17 mouse cellular contexts compared by ENCODE assay signal in the genomic region with DNA sequence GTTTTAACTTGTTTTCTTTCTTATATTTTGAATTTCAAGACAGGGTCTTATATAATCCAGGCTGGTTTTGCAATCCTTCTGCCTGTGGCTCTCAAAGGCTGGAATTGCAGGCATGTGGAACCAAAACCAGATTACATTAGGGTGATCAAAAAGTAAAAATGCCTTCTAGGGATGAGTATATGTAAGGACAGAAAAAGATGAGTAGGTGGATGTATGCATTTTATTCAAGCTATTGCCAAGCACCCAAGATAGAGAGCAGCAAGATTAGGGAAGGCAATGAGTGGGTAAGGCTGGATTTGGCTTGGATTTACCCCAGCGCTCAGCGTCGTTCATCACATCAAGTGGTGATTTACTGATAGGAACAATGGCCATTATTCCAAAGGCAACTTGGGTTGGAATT.
"Had no signal": no experiment of that assay in that cellular context is flagged by ENCODE, and none has a peak within 500 bp of the region (broad histone marks: within the 10 kb centered on the region; RNA-seq: fewer than 3 reads in every experiment).

No protein-coding gene starts in this region.

- H3K4me3 ChIP-seq: midbrain, embryonic 10.5 days; myocyte; neural tube, embryonic 13.5 days; neural tube, embryonic 15.5 days had no signal

- H3K27ac ChIP-seq: midbrain, embryonic 10.5 days; neural tube, embryonic 13.5 days; neural tube, embryonic 15.5 days had no signal

- DNase-seq: lung, adult 18-20 months; lung, embryonic 14.5 days; lung, postnatal 10 days; lung, postnatal 4 days; midbrain, embryonic 14.5 days; retina, postnatal 1 day; right cerebral cortex, adult 18-20 months; right cerebral cortex, postnatal 25 days; right cerebral cortex, postnatal 4 days; spleen, adult 18-20 months; thymus, adult 2 months; thymus, postnatal 25 days; thymus, postnatal 4 days had no signal
